Mouse (Mus musculus) midbrain, embryonic 16.5 days (tissue): Measurements from ENCODE around the gene Prkaa2. TPM values are rescaled to one million over a fixed set of nuclear protein-coding genes. Genes with fewer than 3 reads are reported as not detected.
A peak's percentile ranks its signal among the peaks of the same experiment; 100 is the strongest.

Experiments
- ATAC-seq: fragments of 200-750 bp; cut with Nextera tagmentation; 2 replicates; pipeline ENCODE4 v1.8.0; 2017; ENCODE audit warnings: moderate TSS enrichment
- H3K27ac ChIP-seq: fragments of 300-500 bp; sonication (generic); 2 replicates; pipeline ENCODE4 v1.5.1; 2014; ENCODE audit warnings: mild to moderate bottlenecking, low read length, mixed read lengths
- H3K27me3 ChIP-seq: fragments of 300-500 bp; sonication (generic); 2 replicates; pipeline ENCODE4 v1.6.1; 2014; ENCODE audit warnings: low read depth, low read length, mixed read lengths; ENCODE audit not compliant: control insufficient read depth, insufficient read depth
- H3K36me3 ChIP-seq: fragments of 300-500 bp; sonication (generic); 2 replicates; pipeline ENCODE4 v1.6.1; 2014; ENCODE audit warnings: mild to moderate bottlenecking, low read length, moderate library complexity, mixed read lengths; ENCODE audit not compliant: control insufficient read depth, insufficient read depth
- H3K4me1 ChIP-seq: fragments of 300-500 bp; sonication (generic); 2 replicates; pipeline ENCODE4 v1.6.1; 2014; ENCODE audit warnings: mild to moderate bottlenecking, low read length, mixed read lengths; ENCODE audit not compliant: control insufficient read depth, insufficient read depth
- H3K4me2 ChIP-seq: fragments of 300-500 bp; sonication (generic); 2 replicates; pipeline ENCODE4 v1.6.1; 2014; ENCODE audit warnings: mild to moderate bottlenecking, low read length, mixed read lengths
- H3K4me3 ChIP-seq: fragments of 300-500 bp; sonication (generic); 2 replicates; pipeline ENCODE4 v1.5.1; 2014; ENCODE audit warnings: low read depth, mild to moderate bottlenecking, low read length, moderate library complexity, mixed read lengths
- H3K9ac ChIP-seq: fragments of 300-500 bp; sonication (generic); 2 replicates; pipeline ENCODE4 v1.6.1; 2014; ENCODE audit warnings: low read depth, low read length, mixed read lengths
- H3K9me3 ChIP-seq: fragments of 300-500 bp; sonication (generic); replicated peaks from 2 replicates; pipeline ENCODE4 v1.6.1; 2014; ENCODE audit warnings: mild to moderate bottlenecking, low read length, mixed read lengths; ENCODE audit not compliant: control insufficient read depth, poor library complexity, severe bottlenecking
- WGBS: fragments of 180-500 bp; shearing (Covaris S2); extraction: QIAGEN DNeasy Blood & Tissue Kit; methylation state at CpG from one replicate; pipeline ENCODE4 v1.1.7; 2014; 5-methylcytosine and 5-hydroxymethylcytosine counted together
- polyA plus RNA-seq: library from polyadenylated mRNA; unstranded; fragments of >200 nt; fragmentation: Nextera tagmentation; extraction: Ambion mirVana; gene quantifications from 2 replicates; pipeline ENCODE4 v1.2.1, GENCODE M21; 2015

Prkaa2 gene
- polyA plus RNA-seq = 17.7 and 18.6 TPM in 2 replicates

GRCm38 (mm10) chr4:105109199-105109989 lies at the start of gene Prkaa2:
Gene Prkaa2 (minus strand): TSS chr4:105109890.
- peak within 1 kb of the TSS; percentile 60 for H3K4me2 ChIP-seq
- peak within 1 kb of the TSS; percentile 92 for H3K27ac ChIP-seq
- peak within 1 kb of the TSS; percentile 82 for H3K4me3 ChIP-seq
- H3K9ac ChIP-seq = peak within 1 kb of the TSS; percentile 95
- no peaks in the 10 kb centered on the region for H3K27me3 ChIP-seq
- H3K36me3 ChIP-seq = no peaks in the 10 kb centered on the region
- H3K4me1 ChIP-seq = peaks cover 17% of the 10 kb centered on the region
- no peaks in the 10 kb centered on the region for H3K9me3 ChIP-seq
- under 1% methylated on average over 67 of the region's 80 CpGs for WGBS
- peak; percentile 91 for ATAC-seq

GRCm38 (mm10) chr4:105159531-105159870 lies 49.8 kb upstream of the Prkaa2 start:
- Histone ChIP-seq H3K9ac (peak overlapping the region; percentile 79), H3K4me2 (peak overlapping the region; percentile 88), H3K4me3 (peak overlapping the region; percentile 80), H3K27ac (0 out of 2 replicates have a peak overlapping the region, but pooled peaks have one; percentile 83), H3K4me1 (peaks cover 10% of the 10 kb centered on the region; the same call in 1 of the 2 replicates), H3K36me3 (no peaks in the 10 kb centered on the region), H3K9me3 (no peaks in the 10 kb centered on the region), H3K27me3 (no peaks in the 10 kb centered on the region)
- ATAC-seq = no peak
- WGBS = 11% methylated on average over 6 of the region's 6 CpGs

- ATAC-seq = no peak
- H3K36me3 ChIP-seq = no peaks in the 10 kb centered on the region
- H3K4me2 ChIP-seq = peak overlapping the region; percentile 88
- no peaks in the 10 kb centered on the region for H3K27me3 ChIP-seq
- H3K9ac ChIP-seq = peak overlapping the region; percentile 79
- H3K27ac ChIP-seq = peak overlapping the region; percentile 83
- WGBS = 2% methylated on average over 18 of the region's 18 CpGs
- H3K4me1 ChIP-seq = peaks cover 10% of the 10 kb centered on the region; the same call in 1 of the 2 replicates
- peak overlapping the region; percentile 80 for H3K4me3 ChIP-seq
- no peaks in the 10 kb centered on the region for H3K9me3 ChIP-seq
These were observed 49.2 kb upstream of the Prkaa2 start for GRCm38 (mm10) chr4:105158651-105159530.

GRCm38 (mm10) chr4:105158169-105158555 lies 48.5 kb upstream of the Prkaa2 start:
- H3K27me3 ChIP-seq = no peaks in the 10 kb centered on the region
- peak overlapping the region; percentile 79 for H3K9ac ChIP-seq
- ATAC-seq = peak; percentile 75
- WGBS = under 1% methylated on average over 26 of the region's 26 CpGs
- H3K9me3 ChIP-seq = no peaks in the 10 kb centered on the region
- H3K27ac ChIP-seq = peak overlapping the region; percentile 83
- H3K4me1 ChIP-seq = peaks cover 10% of the 10 kb centered on the region; the same call in 1 of the 2 replicates
- no peaks in the 10 kb centered on the region for H3K36me3 ChIP-seq
- H3K4me2 ChIP-seq = peak overlapping the region; percentile 88
- peak overlapping the region; percentile 80 for H3K4me3 ChIP-seq

GRCm38 (mm10) chr4:105157276-105158168 lies 47.8 kb upstream of the Prkaa2 start, which contains the start of gene Plpp3:
Gene Plpp3 (plus strand): TSS chr4:105157347.
- ATAC-seq = peak; percentile 84
- under 1% methylated on average over 75 of the region's 77 CpGs for WGBS
- Histone ChIP-seq H3K4me3 (peak within 1 kb of the TSS; percentile 80), H3K9me3 (no peaks in the 10 kb centered on the region), H3K4me2 (peak within 1 kb of the TSS; percentile 88), H3K27me3 (no peaks in the 10 kb centered on the region), H3K4me1 (peaks cover 8% of the 10 kb centered on the region; the same call in 1 of the 2 replicates), H3K36me3 (no peaks in the 10 kb centered on the region), H3K9ac (peak within 1 kb of the TSS; percentile 79), H3K27ac (peak within 1 kb of the TSS; percentile 83)

GRCm38 (mm10) chr4:105156955-105157275 lies 47.2 kb upstream of the Prkaa2 start:
- Histone ChIP-seq H3K4me2 (peak overlapping the region; percentile 88), H3K9ac (no peak overlapping the region), H3K36me3 (no peaks in the 10 kb centered on the region), H3K27me3 (no peaks in the 10 kb centered on the region), H3K9me3 (no peaks in the 10 kb centered on the region), H3K4me1 (peaks cover 8% of the 10 kb centered on the region; the same call in 1 of the 2 replicates), H3K27ac (peak overlapping the region; percentile 83), H3K4me3 (peak overlapping the region; percentile 80)
- ATAC-seq = no peak
- WGBS = 0% methylated on average over 4 of the region's 4 CpGs

- peak overlapping the region; percentile 88 for H3K4me2 ChIP-seq
- WGBS = 76% methylated on average over 7 of the region's 7 CpGs
- no peak for ATAC-seq
These were observed 46.6 kb upstream of the Prkaa2 start for GRCm38 (mm10) chr4:105156281-105156680.

GRCm38 (mm10) chr4:105153227-105153626 lies 43.5 kb upstream of the Prkaa2 start:
- no peak for ATAC-seq
- Histone ChIP-seq H3K27me3 (no peaks in the 10 kb centered on the region), H3K27ac (no peak overlapping the region), H3K4me1 (peaks cover 2% of the 10 kb centered on the region; the same call in 1 of the 2 replicates), H3K4me3 (no peak overlapping the region), H3K9ac (no peak overlapping the region), H3K36me3 (no peaks in the 10 kb centered on the region), H3K4me2 (no peak overlapping the region), H3K9me3 (no peaks in the 10 kb centered on the region)
- 89% methylated on average over 3 of the region's 3 CpGs for WGBS

More at GRCm38 (mm10) chr4:105156281-105156680, 46.6 kb upstream of the Prkaa2 start:
- no peaks in the 10 kb centered on the region for H3K36me3 ChIP-seq
- no peak overlapping the region for H3K27ac ChIP-seq
- no peaks in the 10 kb centered on the region for H3K27me3 ChIP-seq
- no peak overlapping the region for H3K9ac ChIP-seq
- H3K4me3 ChIP-seq = no peak overlapping the region
- H3K9me3 ChIP-seq = no peaks in the 10 kb centered on the region
- peaks cover 8% of the 10 kb centered on the region; the same call in 1 of the 2 replicates for H3K4me1 ChIP-seq
